Mouse (Mus musculus) embryonic facial prominence, embryonic 10.5 days (tissue): ENCODE results near the gene Ctsw. TPM values are rescaled to one million over a fixed set of nuclear protein-coding genes. Genes with fewer than 3 reads are reported as not detected.

Source experiments
- DNase-seq: peaks from one replicate; pipeline ENCODE4 v3.0.0-alpha.2; 2017; ENCODE audit warnings: low spot score
- H3K27ac ChIP-seq: fragments of 300-500 bp; sonication (generic); replicated peaks from 2 replicates; pipeline ENCODE4 v1.5.1; 2016; ENCODE audit warnings: mild to moderate bottlenecking
- H3K27me3 ChIP-seq: fragments of 300-500 bp; sonication (generic); replicated peaks from 2 replicates; pipeline ENCODE4 v1.6.1; 2016; ENCODE audit warnings: low read depth, mild to moderate bottlenecking; ENCODE audit not compliant: poor library complexity, severe bottlenecking
- H3K36me3 ChIP-seq: fragments of 300-500 bp; sonication (generic); replicated peaks from 2 replicates; pipeline ENCODE4 v1.6.1; 2016; ENCODE audit warnings: mild to moderate bottlenecking, moderate library complexity
- H3K4me1 ChIP-seq: fragments of 300-500 bp; sonication (generic); 2 replicates; pipeline ENCODE4 v1.6.1; 2016
- H3K4me3 ChIP-seq: fragments of 300-500 bp; sonication (generic); 2 replicates; pipeline ENCODE4 v1.5.1; 2016; ENCODE audit warnings: mild to moderate bottlenecking, moderate library complexity
- H3K9me3 ChIP-seq: fragments of 300-500 bp; sonication (generic); 2 replicates; pipeline ENCODE4 v1.6.1; 2016; ENCODE audit warnings: mild to moderate bottlenecking
- WGBS: fragments of 180-500 bp; shearing (Covaris S2); methylation state at CpG from one replicate; pipeline ENCODE4 v1.1.7; 2016; 5-methylcytosine and 5-hydroxymethylcytosine counted together
- polyA plus RNA-seq: library from polyadenylated mRNA; unstranded; fragments of >200 nt; fragmentation: Nextera tagmentation; extraction: Ambion mirVana; gene quantifications from 2 replicates; pipeline ENCODE4 v1.2.1, GENCODE M21; 2016

The Ctsw gene
- polyA plus RNA-seq: 1.1 and 1.5 TPM in 2 replicates

GRCm38 (mm10) chr19:5468374-5468773, at the start of gene Ctsw:
Gene Ctsw (minus strand): TSS chr19:5468507.
- peaks cover 10% of the 10 kb centered on the region for H3K4me1 ChIP-seq
- H3K9me3 ChIP-seq: no peaks in the 10 kb centered on the region
- H3K27me3 ChIP-seq: no peaks in the 10 kb centered on the region
- no peak for DNase-seq
- H3K27ac ChIP-seq: no peak within 1 kb of the TSS
- peaks cover 55% of the 10 kb centered on the region for H3K36me3 ChIP-seq
- 56% methylated on average over 5 of the region's 5 CpGs for WGBS
- no peak within 1 kb of the TSS for H3K4me3 ChIP-seq

- H3K36me3 ChIP-seq: no peaks in the 10 kb centered on the region
- no peaks in the 10 kb centered on the region for H3K4me1 ChIP-seq
- 82% methylated on average over 8 of the region's 8 CpGs for WGBS
- DNase-seq: no peak
- no peaks in the 10 kb centered on the region for H3K9me3 ChIP-seq
- no peak overlapping the region for H3K4me3 ChIP-seq
- H3K27ac ChIP-seq: no peak overlapping the region
- H3K27me3 ChIP-seq: no peaks in the 10 kb centered on the region
These were observed 48.7 kb upstream of the Ctsw start for GRCm38 (mm10) chr19:5516906-5517505.

GRCm38 (mm10) chr19:5515840-5516777, 47.8 kb upstream of the Ctsw start:
- Histone ChIP-seq H3K4me1 (peaks cover 1% of the 10 kb centered on the region), H3K4me3 (no peak overlapping the region), H3K9me3 (no peaks in the 10 kb centered on the region), H3K36me3 (no peaks in the 10 kb centered on the region), H3K27ac (no peak overlapping the region), H3K27me3 (no peaks in the 10 kb centered on the region)
- no peak for DNase-seq
- WGBS: 81% methylated on average over 7 of the region's 7 CpGs

- Histone ChIP-seq H3K9me3 (no peaks in the 10 kb centered on the region), H3K27me3 (no peaks in the 10 kb centered on the region), H3K4me3 (no peak overlapping the region), H3K36me3 (no peaks in the 10 kb centered on the region), H3K27ac (no peak overlapping the region), H3K4me1 (peaks cover 18% of the 10 kb centered on the region)
- DNase-seq: no peak
- 86% methylated on average over 3 of the region's 3 CpGs for WGBS
These were observed 44.7 kb upstream of the Ctsw start for GRCm38 (mm10) chr19:5513005-5513349.

- Histone ChIP-seq H3K27ac (no peak overlapping the region), H3K9me3 (no peaks in the 10 kb centered on the region), H3K4me1 (peaks cover 18% of the 10 kb centered on the region), H3K27me3 (no peaks in the 10 kb centered on the region), H3K36me3 (no peaks in the 10 kb centered on the region), H3K4me3 (no peak overlapping the region)
- WGBS: 86% methylated on average over 12 of the region's 12 CpGs
- DNase-seq: no peak
These were observed 44.0 kb upstream of the Ctsw start for GRCm38 (mm10) chr19:5512091-5513004.

- Histone ChIP-seq H3K36me3 (no peaks in the 10 kb centered on the region), H3K4me1 (peaks cover 18% of the 10 kb centered on the region), H3K27ac (peak overlapping the region; percentile 72), H3K4me3 (peak overlapping the region; percentile 56), H3K9me3 (no peaks in the 10 kb centered on the region), H3K27me3 (no peaks in the 10 kb centered on the region)
- no peak for DNase-seq
- 53% methylated on average over 15 of the region's 15 CpGs for WGBS
These were observed 42.8 kb upstream of the Ctsw start for GRCm38 (mm10) chr19:5511074-5511632.

GRCm38 (mm10) chr19:5510031-5511026, 42.0 kb upstream of the Ctsw start, which contains the start of gene Snx32:
Gene Snx32 (minus strand): TSS chr19:5510538.
- DNase-seq: peak; percentile 95
- Histone ChIP-seq H3K9me3 (no peaks in the 10 kb centered on the region), H3K4me3 (peak within 1 kb of the TSS; percentile 56), H3K4me1 (peaks cover 18% of the 10 kb centered on the region), H3K36me3 (no peaks in the 10 kb centered on the region), H3K27ac (peak within 1 kb of the TSS; percentile 72), H3K27me3 (no peaks in the 10 kb centered on the region)
- 3% methylated on average over 47 of the region's 47 CpGs for WGBS

GRCm38 (mm10) chr19:5503687-5504086, 35.4 kb upstream of the Ctsw start, which contains the start of gene 1700020D05Rik:
Gene 1700020D05Rik (minus strand): TSS chr19:5503787.
- no peak for DNase-seq
- Histone ChIP-seq H3K9me3 (no peaks in the 10 kb centered on the region), H3K27ac (no peak within 1 kb of the TSS), H3K36me3 (peaks cover 8% of the 10 kb centered on the region; the same call in 1 of the 2 replicates), H3K27me3 (no peaks in the 10 kb centered on the region), H3K4me1 (0 out of 2 replicates have a peak, but pooled peaks cover 2% of the 10 kb centered on the region), H3K4me3 (0 out of 2 replicates have a peak within 1 kb of the TSS, but pooled peaks have one; percentile 21)
- WGBS: 62% methylated on average over 17 of the region's 17 CpGs

GRCm38 (mm10) chr19:5500330-5500875, 32.1 kb upstream of the Ctsw start:
- Histone ChIP-seq H3K4me1 (0 out of 2 replicates have a peak, but pooled peaks cover 2% of the 10 kb centered on the region), H3K9me3 (no peaks in the 10 kb centered on the region), H3K27me3 (no peaks in the 10 kb centered on the region), H3K4me3 (no peak overlapping the region), H3K36me3 (peaks cover 39% of the 10 kb centered on the region), H3K27ac (no peak overlapping the region)
- 94% methylated on average over 2 of the region's 2 CpGs for WGBS
- DNase-seq: no peak

GRCm38 (mm10) chr19:5496052-5496370, 27.7 kb upstream of the Ctsw start:
- Histone ChIP-seq H3K36me3 (peaks cover 69% of the 10 kb centered on the region), H3K27ac (no peak overlapping the region; the same call in 1 of the 2 replicates), H3K4me3 (no peak overlapping the region), H3K9me3 (no peaks in the 10 kb centered on the region), H3K27me3 (no peaks in the 10 kb centered on the region), H3K4me1 (peaks cover 15% of the 10 kb centered on the region)
- 89% methylated on average over 16 of the region's 16 CpGs for WGBS
- DNase-seq: no peak
